Mouse (Mus musculus): Measurements from ENCODE around the gene Edem1.
"Not testable (repeated sequence)": the region's sequence is repeated elsewhere in the genome, so short reads cannot be mapped to it uniquely, and the experiment has no call there.

Gene Edem1

GRCm38 (mm10) chr6:108832170-108832569 lies 3.7 kb downstream of the Edem1 start:
- no peak for DNase-seq

GRCm38 (mm10) chr6:108832989-108833388 lies 4.5 kb downstream of the Edem1 start:
- no peak for DNase-seq

- no peak for DNase-seq
Observed at GRCm38 (mm10) chr6:108833963-108834697, 5.7 kb downstream of the Edem1 start.

GRCm38 (mm10) chr6:108835765-108836691 lies 7.6 kb downstream of the Edem1 start:
- no peak for DNase-seq

- no peak for DNase-seq
Observed at GRCm38 (mm10) chr6:108837081-108837480, 8.6 kb downstream of the Edem1 start.

GRCm38 (mm10) chr6:108837958-108838357 lies 9.5 kb downstream of the Edem1 start:
- DNase-seq, result no peak

GRCm38 (mm10) chr6:108839432-108839831 lies 11.0 kb downstream of the Edem1 start:
- no peak for DNase-seq

GRCm38 (mm10) chr6:108840861-108841640 lies 12.6 kb downstream of the Edem1 start:
- no peak for DNase-seq

GRCm38 (mm10) chr6:108843664-108844063 lies 15.2 kb downstream of the Edem1 start:
- DNase-seq, result no peak

- DNase-seq, result no peak
Observed at GRCm38 (mm10) chr6:108844093-108844492, 15.7 kb downstream of the Edem1 start.

- DNase-seq, result no peak
Observed at GRCm38 (mm10) chr6:108844771-108845170, 16.3 kb downstream of the Edem1 start.

GRCm38 (mm10) chr6:108852088-108852670 lies 23.7 kb downstream of the Edem1 start:
- no peak for DNase-seq

- DNase-seq, result no peak
Observed at GRCm38 (mm10) chr6:108852986-108853385, 24.5 kb downstream of the Edem1 start.

GRCm38 (mm10) chr6:108858583-108858982 lies 30.1 kb downstream of the Edem1 start:
- no peak for DNase-seq

- no peak for DNase-seq
Observed at GRCm38 (mm10) chr6:108861226-108861625, 32.8 kb downstream of the Edem1 start.

GRCm38 (mm10) chr6:108862548-108862947 lies 34.1 kb downstream of the Edem1 start:
- peak; percentile 29 for DNase-seq

- DNase-seq, result no peak
Observed at GRCm38 (mm10) chr6:108866317-108866716, 37.9 kb downstream of the Edem1 start.

- DNase-seq, result not testable (repeated sequence)
Observed at GRCm38 (mm10) chr6:108869031-108869430, 40.6 kb downstream of the Edem1 start.

GRCm38 (mm10) chr6:108870421-108870820 lies 42.0 kb downstream of the Edem1 start:
- DNase-seq, result no peak

- DNase-seq, result no peak
Observed at GRCm38 (mm10) chr6:108871251-108871650, 42.8 kb downstream of the Edem1 start.

- DNase-seq, result no peak
Observed at GRCm38 (mm10) chr6:108875344-108875743, 46.9 kb downstream of the Edem1 start.

GRCm38 (mm10) chr6:108876052-108876451 lies 47.6 kb downstream of the Edem1 start:
- no peak for DNase-seq

GRCm38 (mm10) chr6:108876486-108876885 lies 48.0 kb downstream of the Edem1 start:
- DNase-seq, result no peak
